Mouse (Mus musculus) lung, postnatal 36 days (tissue): ENCODE data around the gene Ypel4.

Experiments used
- DNase-seq: peaks from one replicate; pipeline ENCODE4 v3.0.0; 2022; ENCODE audit warnings: mixed read lengths

The Ypel4 gene

DNA sequence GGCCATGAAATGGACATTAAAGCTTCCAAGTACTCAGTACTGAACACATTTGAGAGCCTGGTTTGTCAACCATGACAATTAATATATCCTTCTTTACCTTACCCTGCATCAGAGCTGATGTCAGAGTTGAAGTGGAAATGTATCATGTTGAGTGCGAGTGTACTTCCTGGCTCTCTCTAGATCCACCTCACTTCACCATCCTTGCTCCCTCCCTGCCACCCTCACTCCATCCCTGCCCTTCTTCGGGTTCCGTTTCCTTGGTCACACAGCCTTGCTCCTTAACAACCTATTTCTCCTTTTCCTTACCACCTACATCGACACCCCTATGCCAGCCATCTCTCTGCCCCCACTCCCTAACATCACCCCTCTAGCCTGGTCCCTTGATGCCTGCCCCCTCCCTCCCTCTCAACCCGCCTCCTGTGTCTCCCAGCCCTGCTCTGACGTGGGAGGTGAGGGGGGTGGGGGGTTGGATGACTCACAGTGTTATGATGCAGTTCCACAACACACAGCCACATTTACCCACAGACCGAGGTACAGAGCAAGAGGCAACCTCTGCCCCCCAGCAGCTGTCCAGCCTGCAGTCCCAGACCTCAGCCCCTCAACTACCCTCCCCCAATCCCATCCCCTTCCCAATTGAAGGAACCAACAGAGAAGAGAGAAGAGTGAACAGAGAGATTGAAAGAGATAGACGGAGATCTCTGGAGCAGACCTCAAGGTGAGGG lies at the start of gene Ypel4:
TSS of gene Ypel4 (plus strand) at position 480 of the 722 bp plus-strand sequence.
- DNase-seq, result peak; percentile 50

GRCm38 (mm10) chr2:84688080-84688844 lies 45.6 kb upstream of the Ypel4 start:
- DNase-seq, result no peak

GRCm38 (mm10) chr2:84690050-84690449 lies 43.8 kb upstream of the Ypel4 start:
- no peak for DNase-seq

DNA sequence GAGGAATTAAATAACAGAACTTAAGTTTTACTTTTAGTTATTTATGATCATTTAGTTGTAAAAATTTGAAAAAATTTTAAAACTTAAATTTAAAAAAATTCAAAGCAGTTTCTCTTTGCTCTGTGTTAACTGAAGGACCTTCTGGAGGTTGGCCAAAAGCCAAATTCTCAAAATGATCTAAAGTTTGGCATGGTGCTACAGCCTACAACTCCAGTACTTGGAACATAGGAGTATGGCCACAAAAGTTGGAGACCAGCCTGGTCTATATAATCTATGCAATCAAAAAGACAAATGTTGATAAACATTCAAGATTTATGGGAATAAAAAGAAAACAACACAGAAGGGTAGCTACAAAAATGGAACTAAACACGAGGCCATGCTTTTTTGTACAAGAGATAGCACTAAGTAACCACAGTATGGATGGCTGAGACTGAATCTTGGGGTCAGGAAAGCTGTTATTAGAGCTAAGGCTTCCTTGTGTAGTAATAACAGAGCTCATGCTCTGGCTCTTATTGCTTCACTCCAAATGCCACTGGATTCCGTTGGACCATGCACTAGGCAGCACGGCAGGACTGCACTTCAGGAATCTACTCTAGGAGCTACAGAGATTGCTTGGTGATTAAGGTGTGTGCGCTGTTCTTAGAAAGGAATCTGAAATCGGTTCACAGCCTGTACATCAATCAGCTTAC lies 38.7 kb upstream of the Ypel4 start:
- DNase-seq, result no peak

GRCm38 (mm10) chr2:84703497-84703896 lies 30.4 kb upstream of the Ypel4 start:
- DNase-seq, result no peak

DNA sequence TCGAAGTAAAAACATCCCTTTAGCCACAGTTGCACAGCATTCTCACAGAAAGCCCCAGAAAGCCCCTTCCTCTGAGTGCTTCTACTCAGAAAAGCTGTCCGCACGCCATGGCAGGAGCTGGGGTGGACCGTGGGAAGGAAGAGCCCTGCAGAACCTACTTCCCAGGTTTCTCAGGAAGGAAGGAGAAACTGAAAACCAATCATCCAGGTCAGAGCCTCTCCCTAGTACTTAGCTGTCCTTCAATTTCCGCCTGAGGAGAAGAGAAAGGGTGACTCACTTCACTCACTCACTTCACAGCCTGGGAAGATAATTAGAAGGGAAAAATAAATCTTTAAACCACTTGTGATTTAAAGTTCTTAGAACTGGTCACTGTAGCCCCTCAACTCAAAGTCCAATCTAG lies 29.5 kb upstream of the Ypel4 start:
- no peak for DNase-seq

- DNase-seq, result no peak
Observed at GRCm38 (mm10) chr2:84705295-84705694, 28.6 kb upstream of the Ypel4 start.

DNA sequence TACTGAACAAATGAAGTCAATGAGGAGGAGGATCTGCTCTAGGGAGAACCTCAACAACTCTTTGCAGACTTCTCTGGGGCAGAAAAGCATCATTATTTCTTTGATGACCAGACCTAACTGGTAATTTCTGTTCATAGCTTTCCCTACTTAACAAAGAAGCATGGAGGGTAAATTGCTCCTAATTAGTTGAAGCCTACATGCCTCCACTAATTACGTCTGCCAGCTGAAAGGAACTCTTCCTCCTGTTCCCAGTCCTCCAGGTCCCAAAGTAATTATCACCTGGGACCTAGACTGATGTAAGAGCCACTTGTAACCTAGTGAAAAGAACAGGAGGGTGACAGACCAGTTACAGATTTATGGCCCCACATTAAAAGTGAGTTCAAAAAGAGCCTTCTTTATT lies 26.3 kb upstream of the Ypel4 start:
- no peak for DNase-seq

DNA sequence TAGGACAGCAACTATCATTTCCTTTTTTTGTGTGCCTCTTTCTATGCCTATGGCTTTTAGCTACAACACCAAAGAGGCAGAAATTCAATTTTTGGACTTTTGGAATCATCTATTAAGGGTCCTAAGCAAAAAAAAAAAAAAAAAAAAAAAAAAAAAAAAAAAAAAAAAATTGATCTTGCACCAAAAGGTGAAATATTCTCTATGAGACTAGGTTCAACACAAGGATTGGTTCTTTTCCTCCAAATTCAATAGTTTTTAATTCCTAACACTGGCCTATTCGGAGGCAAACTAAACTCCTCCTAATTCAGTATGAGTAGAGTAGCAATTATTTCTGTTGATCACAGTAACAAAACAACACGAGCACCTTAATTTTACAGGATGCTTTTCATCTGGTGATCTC lies 22.0 kb upstream of the Ypel4 start:
- no peak for DNase-seq

DNA sequence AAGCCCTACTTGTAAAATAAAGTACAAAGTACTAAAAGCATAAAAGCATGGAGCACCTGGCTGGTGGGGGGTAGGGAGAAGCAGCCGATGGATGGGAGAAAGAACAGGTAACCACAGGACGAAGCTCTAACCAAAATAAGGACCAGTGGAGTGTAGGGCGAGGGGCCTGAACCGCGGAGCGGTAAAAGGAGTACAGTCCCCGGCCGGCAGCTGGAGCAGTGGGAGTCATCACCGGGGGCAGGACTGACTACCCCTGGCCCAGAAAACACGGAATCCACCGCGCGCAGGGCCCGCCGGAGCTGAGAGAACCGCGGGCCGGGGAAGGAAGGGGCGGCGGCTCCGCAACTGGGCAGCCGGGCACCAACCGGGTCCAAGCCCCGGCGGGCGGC lies 19.4 kb upstream of the Ypel4 start:
- DNase-seq, result no peak

DNA sequence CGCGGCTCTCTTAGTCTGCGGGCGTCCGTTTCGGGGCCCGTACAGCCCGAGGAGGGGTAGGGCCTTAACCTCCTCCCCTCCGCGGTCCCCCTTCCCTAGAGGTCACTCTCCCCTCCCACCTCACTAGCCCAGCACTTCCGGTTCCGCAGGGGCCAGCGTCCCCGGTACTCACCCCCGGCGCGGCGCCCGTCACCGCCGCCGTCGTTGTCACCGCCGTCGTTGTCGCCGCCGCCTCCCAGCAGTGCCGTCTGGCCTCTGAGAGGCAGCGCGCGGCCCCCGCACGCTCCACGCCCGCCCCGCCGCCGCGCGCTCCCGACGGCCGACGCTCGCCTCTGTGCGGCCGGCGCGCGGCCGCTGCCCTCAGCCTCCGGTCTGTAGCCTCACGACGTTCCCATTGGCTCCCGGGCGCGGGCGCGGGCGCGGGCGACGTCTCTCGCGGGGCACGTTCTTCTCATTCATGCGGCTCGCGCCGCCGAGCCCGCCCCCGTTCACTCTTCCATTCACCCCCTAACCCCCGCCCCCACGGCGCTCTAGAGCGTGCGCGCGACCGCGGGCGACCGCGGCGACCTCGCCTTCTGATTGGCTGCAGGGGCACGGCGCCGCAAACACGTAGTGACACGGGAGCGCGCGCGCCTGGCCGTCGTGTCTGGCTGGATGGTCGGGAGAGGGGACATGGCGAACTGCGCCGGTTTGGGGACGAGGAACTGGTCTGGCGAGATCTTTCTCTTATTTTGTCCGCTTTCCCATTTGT lies 18.9 kb upstream of the Ypel4 start, which contains the start of gene Zdhhc5:
TSS of gene Zdhhc5 (minus strand) at position 370 of the 751 bp plus-strand sequence.
- peak; percentile 99 for DNase-seq

- peak; percentile 95 for DNase-seq
Observed at GRCm38 (mm10) chr2:84715562-84716361, 18.1 kb upstream of the Ypel4 start.

- no peak for DNase-seq
Observed at GRCm38 (mm10) chr2:84716423-84717355, 17.2 kb upstream of the Ypel4 start.

- no peak for DNase-seq
Observed at GRCm38 (mm10) chr2:84717357-84717756, 16.5 kb upstream of the Ypel4 start.

- no peak for DNase-seq
Observed at GRCm38 (mm10) chr2:84720718-84721117, 13.1 kb upstream of the Ypel4 start.

GRCm38 (mm10) chr2:84721182-84721581 lies 12.7 kb upstream of the Ypel4 start:
- DNase-seq, result no peak

- no peak for DNase-seq
Observed at GRCm38 (mm10) chr2:84723856-84724255, 10.0 kb upstream of the Ypel4 start.

GRCm38 (mm10) chr2:84725770-84726169 lies 8.1 kb upstream of the Ypel4 start:
- DNase-seq, result no peak

DNA sequence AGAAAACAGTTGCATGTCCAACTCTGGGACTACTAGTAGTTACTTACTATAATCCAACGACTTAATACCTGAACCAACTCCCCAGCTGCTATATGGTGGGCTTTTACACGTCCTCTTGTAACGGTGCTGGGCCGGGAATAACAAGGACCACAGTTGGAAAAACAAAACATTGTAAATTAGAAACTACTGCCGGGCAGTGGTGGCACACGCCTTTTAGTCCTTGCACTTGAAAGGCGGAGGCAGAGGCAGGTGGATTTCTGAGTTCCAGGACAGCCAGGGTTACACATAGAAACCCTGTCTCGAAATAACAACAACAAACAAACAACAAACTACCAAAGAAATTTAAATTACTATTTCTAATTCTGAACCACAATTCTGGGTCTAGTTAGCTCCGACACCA lies 7.1 kb upstream of the Ypel4 start:
- DNase-seq, result no peak

- peak; percentile 99 for DNase-seq
Observed at GRCm38 (mm10) chr2:84727172-84727858, 6.5 kb upstream of the Ypel4 start, which contains the start of gene Clp1. Gene Clp1, minus strand, starts transcription at chr2:84727350.
